Mouse (Mus musculus) neural tube, embryonic 10.5 days (tissue): ENCODE measurements at regions not wholly inside any gene's neighbourhood (a gene's known extent, or its start where the extent isn't known, plus 50 kb on each side); places are given as distances from the start of the nearest gene placed in this dataset.
"Not testable (repeated sequence)": the region's sequence is repeated elsewhere in the genome, so short reads cannot be mapped to it uniquely, and the experiment has no call there.

Source experiments
- DNase-seq: peaks from one replicate; pipeline ENCODE4 v3.0.0-alpha.2; 2017; ENCODE audit warnings: low spot score; ENCODE audit errors: extremely low spot score

DNA sequence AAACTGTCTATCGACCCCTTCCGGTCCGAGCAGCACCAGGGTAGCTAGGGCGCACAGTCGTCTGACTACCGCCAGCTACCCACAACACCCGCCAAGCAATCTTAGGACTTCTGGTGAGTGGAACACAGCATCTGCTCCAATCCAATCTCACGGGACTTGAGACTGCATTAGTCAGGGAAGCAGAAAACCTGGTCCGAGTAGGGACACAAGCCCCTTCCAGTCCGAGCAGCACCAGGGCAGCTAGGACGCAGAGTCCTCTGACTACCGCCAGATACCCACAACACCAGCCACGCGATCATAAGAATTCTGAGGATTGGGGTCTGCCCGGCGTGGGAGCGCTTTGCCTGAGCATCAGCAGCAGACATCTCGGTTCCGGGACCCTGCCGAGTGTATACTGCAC, 79.6 kb downstream of the Gm10715 start:
- not testable (repeated sequence) for DNase-seq

DNA sequence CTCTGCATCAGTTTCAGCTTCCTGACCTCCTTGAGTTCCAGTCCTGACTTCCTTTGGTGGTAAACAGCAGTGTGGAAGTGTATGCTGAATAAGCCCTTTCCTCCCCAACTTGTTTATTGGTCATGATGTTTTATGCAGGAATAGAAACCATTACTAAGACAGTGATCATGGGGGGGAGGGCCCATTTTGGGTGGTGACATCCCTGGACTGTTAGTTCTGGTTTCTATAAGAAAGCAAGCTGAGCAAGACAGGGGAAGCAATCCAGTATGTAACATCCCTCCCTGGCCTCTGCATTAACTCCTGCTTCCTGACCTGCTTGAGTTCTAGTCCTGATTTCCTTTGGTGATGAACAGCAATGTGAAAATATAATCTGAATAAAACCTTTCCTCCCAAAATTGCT, 124.5 kb downstream of the Gm10715 start:
- DNase-seq, result no peak

DNA sequence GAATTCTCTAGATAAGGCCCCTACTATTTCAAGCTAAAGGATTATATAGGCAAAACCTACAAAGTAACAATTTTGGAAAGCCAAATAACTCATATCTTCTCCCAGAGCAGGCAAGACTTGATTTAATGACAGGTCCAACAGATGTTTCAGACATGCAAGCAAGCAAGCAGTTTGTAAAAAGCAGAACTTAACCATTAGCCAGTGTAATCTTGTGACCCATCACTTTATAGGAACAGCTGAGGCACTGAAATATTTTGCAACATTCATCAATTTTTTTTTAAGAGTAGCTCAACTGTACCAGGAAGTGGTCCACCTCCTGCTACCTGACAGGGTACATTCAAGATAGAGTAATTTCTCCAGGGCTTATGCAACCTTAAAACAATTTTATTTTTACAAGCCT, 147.7 kb downstream of the Gm10715 start:
- DNase-seq, result no peak

DNA sequence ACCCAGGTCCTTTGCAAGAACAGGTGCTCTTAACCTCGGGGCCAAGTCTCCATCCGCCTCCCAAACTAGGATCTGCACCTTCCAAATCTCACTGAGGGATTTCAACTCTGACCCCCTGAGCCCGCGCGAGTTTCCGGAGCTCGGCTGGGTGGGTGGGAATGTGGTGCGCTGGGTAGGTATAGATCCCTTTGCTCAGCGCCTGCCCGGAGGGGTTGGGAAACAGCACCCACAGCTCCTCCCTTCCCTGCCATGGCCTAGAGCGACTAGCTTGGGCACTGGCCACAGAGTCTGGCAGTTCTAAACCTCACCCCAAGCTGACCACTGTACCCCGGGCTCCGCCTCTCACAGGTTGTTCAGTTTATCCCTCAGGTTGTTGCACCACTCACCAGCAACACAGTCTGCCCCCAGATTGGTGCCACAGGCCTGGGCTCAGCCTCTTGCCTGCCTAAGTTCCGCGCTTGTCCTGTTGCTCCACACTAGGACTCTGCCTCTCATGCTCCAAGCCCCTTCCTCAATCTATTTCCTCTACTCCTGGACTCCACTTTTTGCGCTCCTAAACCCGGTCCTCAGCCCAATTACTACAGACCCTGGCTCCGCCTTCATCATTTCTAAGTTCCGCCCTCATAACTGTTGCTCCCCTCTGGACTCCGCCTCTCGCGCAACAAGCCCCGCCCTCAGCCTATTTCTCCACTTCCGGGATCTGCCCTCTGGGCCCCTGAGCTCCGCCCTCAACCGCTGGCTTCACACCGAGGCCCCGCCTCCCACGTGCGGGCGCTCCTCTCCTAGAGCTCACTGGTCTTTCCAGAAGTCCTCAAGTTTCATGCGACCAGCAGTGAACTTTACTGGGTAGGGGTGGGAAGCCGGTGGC, 135.6 kb upstream of the Alkbh8 start:
- no peak for DNase-seq

DNA sequence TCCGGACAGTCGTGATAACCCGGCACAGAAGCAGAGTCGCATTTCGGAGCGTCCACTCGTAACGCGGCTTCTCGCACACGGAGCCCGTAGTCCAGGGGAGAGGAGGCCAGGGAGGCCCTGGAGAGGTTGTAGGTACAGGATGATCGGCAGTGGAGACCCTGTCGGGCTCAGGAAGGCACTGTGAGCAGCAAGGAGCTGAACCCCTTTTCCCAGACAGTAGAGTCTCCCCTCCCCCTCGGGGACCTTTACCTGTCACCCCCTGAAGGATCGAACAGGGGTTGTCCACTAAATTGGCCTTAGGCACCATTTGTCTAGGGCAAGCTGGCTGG, 135.0 kb upstream of the Alkbh8 start:
- not testable (repeated sequence) for DNase-seq

DNA sequence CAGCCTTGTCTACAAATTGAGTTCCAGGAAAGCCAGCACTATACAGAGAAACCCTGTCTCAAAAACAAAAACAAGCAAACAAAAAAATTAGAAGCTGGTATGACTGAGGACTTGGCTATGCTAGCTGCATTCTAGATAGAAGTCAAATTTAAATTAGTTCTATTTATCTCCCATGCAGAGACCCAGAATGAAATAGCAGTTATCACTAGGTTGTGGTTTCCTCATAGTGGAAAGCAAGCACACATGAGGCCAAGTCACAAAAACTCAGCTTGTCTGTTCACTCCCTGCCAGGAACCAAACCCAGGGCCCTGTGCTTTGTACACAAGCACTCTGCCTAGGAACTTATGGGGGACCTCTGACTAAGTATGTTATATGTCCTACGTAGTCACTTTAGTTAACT, 126.8 kb upstream of the Alkbh8 start:
- DNase-seq, result not testable (repeated sequence)

DNA sequence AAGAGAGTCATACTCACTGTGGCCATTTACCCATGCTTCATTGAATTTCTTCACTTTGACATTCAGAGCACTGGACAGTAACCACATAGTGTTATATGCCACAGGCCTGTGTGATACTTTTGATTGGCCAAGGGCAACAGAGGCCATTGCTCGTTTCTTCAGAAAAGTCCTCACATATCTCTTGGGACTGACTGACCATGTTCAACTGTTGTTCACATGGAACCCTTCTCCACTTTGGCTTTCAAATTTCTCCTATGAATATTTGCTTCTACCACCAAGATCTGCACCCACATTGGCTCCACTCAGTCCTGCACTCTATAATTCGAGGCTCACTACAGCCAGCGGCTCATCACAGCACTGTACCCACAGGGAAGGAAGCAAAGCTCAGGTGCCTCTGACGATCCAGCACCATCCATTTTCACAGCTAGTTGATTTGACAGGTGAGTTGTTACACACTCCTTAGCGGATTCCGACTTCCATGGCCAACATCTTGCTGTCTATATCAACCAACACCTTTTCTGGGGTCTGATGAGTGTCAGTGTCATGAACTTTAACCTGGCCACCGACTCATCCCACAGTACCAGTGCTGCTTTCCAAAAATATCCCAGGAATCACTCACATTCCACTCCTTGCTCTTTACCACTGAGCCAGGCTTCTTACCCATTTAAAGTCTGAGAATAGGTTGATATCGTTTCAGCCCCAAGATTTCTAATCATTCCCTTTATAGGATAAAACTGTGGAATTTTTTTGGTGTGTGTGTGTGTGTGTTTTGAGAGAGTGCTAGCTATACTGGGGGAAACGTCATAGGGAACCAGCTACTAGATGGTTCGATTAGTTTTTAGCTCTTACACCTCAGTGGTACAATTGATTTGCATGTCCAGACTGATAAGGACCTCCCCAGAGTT, 76.3 kb upstream of the Alkbh8 start:
- peak; percentile 100 for DNase-seq

DNA sequence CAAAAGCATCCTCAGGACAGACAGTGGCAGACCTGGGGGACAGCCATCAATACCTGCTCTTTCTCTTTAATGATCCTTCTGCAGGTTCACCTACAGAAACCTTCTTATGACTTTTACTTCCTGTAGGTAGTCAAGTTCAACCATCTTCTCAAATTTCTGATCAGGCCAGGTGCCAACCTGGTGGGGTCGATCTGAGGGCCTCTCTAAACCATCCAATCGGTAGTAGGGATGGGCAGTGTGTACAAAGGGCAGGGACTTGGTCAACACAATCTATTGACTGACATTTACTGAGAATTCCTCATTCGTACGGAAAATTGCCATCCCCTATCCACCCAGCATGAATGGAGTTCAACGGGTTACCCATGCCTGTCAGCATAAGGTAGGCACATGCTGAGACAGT, 74.8 kb upstream of the Alkbh8 start:
- no peak for DNase-seq

DNA sequence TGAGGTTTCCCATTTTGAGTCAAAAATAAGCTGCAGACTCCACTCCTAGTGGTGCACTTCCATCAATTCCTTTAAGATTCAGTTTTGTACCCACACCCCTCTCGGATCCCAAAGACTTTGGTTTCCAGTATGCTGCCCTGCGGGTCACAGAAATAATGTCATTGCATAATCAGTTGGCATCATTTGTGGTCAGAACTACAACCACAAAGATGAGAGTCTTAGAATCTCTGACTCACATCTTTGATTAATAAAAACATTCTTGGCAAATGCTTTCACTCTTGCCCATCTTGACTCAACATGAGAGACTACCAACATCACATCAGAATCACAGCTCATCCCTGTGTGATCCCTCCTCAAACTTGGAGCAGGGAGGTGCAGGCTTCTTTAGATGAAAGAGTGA, 74.1 kb upstream of the Alkbh8 start:
- DNase-seq, result no peak

DNA sequence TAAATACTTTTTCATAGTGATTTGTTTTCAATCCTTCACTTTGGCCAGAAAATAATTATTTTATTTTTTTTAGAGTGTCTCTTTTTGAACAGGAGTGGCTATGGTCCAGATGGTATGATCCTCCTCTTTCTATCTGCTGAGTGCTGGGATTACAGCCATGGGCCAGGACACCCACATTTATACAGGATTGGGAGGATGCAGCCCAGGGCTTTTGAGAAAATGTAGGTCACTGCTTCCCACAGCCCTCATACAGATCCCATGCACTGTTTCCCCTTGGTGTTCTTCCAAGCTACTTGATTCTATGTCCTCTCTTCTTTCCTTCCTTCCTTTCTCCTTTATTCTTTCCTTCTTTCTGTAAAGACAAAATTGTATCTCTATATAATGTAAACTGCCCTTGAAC, 70.5 kb upstream of the Alkbh8 start:
- no peak for DNase-seq

DNA sequence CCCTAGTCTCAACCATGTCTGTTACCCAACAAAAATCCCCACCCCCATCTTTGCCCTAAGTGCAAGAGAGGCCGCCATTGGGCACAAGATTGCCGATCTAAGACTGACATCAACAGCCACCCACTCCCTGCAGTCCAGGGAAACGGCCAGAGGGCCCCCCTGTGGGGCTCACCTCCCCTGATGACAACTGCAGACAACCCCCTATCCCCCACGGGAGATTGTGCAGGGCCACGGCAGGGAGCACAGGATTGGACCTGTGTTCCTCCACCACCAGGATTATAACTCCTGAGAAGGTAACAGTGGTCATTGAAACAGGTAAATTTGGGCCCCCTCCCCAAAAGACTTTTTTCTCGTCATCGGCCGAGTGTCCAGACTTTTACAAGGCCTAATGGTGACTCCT, 54.4 kb upstream of the Alkbh8 start:
- DNase-seq, result not testable (repeated sequence)

DNA sequence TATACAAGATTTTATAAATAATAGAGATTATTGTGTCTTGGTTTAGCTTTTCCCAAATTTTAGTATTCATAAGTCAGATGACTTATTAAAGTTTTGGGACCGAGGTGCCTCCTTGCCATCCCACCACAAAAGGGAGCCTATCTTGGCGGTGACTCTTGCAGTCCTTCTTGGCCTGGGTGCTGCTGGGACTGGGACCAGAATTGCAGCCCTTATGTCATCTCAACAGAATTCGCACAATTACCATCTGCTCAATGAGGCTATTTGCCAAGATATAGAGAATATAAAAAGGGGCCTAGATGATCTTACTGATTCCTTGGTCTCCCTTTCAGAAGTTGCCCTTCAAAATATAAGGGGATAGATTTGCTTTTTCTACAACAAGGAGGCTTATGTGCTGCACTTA, 53.0 kb upstream of the Alkbh8 start:
- not testable (repeated sequence) for DNase-seq

DNA sequence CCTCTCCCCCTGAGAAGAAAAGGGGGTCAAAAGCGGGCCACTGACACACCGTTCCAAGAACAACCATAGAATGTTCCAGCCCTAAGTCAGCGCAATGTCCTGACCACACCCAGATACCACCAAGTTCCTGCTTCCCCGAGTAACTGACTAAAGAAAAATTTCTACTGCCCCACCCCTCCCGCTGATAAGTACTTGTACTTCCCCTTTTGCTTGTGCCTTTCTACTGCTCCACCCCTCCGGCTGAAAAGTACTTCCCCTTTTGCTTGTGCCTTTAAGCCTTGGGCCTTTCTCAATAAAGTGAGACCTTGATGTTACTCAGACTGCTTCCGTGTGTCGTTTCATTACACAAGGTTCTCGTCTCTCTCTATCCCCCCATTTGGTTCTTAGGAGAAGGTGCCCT, 51.6 kb upstream of the Alkbh8 start:
- not testable (repeated sequence) for DNase-seq
